Mouse (Mus musculus) layer of hippocampus, adult 18-20 months (tissue): ENCODE measurements at regions not wholly inside any gene's neighbourhood (a gene's known extent, or its start where the extent isn't known, plus 50 kb on each side); places are given as distances from the start of the nearest gene placed in this dataset.
A peak's percentile ranks its signal among the peaks of the same experiment; 100 is the strongest.

Source experiments
- DNase-seq, 2 experiments: peaks; one replicate each; pipeline ENCODE4 v3.0.0; 2022; ENCODE audit warnings: low spot score in 2 of 2

DNA sequence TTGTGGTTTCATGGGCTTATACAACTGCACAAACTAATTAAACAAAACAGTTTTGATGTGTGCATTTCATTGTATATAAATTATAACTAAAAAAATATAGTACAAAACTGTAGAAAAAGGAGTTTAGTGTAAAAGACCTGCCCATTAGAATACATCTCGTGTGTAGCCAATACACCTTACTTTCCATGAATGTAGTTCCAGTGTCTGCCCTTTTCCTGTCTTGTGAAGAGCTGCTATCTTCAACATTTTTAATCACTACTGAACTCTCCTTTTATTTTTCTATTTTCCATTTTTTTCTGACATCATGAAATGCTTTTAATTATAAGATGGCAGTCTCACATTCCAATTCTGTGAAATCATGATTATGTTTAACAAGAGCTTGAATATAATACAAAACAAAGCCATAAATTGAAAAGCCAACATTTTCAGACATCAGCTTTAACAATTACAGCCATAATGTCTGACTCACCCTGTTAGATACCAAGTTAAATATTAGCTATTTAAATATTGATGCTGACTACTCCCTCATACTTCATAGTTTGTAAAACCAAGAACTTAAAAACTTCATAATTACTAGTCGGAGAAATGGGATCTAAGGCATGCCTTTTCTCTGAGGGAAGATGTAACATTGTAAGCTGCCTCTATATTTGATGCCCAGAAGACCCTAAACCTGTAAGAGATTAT is 163.6 kb upstream of the Sema3d start:
- no peak for DNase-seq

DNA sequence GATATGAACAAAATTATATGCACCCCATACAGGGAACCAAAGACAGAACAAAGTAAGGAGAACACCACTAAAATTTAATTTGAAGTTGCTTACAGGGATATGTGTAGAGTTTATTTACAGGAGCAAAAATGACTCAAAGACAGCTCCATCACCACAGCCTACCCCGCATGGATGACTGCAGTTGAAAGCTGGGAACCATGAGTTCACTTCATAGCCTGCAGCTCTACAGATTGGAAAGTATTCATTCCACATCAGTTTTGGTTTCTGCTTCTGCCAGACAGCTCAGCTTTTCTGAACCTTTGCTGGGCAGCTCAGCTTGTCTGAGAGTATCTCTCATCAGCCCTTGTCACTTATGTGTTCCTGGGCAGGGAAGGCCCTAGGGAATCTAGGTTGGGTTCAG is 160.6 kb upstream of the Sema3d start:
- DNase-seq, result no peak

DNA sequence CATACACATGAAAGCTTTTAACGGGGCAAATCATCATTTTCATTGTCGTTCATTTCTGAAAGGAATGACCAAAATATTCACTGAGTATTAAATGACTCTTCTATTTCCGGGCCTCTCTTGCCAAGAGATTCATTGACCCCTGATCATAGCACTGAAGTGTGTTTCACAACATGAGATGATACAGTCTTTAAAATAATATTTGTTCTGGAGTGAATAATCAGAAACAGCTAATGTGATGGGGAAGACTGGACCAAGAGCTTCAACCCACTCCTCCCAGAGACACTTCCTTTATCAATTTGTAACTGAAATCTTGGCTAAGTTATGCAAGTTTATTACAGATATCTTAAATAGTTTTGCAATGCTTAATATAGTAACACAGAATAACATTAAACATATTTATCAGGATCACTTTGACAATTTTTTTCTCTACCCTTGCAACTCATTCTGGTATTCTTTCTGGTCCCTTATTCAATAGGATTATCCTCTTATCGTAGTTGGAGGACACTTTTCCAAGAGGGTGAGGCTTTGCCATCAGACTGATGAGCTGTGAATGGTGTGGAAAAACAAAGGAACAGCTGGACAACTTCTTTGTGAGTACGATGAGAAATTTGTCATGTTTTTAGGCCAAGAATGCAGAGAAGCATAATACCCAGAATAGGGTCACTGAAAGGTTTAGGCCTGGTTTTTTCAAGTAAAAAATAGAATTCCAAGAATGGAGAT is 149.6 kb upstream of the Sema3d start:
- DNase-seq, result no peak

DNA sequence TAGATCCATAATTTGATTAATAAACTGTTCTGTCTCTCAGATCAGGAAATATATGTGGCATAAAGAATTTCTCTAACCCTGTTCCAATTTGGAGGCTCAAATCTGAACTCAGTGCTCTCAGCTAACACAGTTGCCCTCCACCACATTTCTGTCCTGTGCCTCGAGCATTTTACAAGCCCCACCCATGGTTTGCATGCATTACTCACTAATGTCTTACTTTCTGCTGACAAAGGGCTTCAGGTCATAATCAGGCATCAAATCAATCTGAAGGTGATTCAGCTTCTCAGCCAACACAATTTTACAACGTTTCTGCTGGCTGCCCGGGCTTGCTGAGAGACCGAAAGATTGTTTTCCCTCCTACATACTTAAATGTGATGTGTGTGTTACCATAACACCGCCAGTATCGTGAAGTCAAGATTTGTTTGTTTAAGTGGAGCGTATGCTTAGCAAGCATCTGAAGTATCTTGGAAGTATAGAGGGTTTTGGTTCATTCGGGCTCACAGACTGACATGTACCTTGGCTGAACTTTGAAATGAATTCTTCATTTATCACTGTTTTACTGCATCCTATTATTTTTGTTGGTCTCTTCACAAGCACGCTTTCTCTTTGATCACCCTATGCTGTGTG is 139.9 kb upstream of the Sema3d start:
- no peak for DNase-seq

- no peak for DNase-seq
These were observed 89.5 kb upstream of the Sema3d start for GRCm38 (mm10) chr5:12293685-12294084.

DNA sequence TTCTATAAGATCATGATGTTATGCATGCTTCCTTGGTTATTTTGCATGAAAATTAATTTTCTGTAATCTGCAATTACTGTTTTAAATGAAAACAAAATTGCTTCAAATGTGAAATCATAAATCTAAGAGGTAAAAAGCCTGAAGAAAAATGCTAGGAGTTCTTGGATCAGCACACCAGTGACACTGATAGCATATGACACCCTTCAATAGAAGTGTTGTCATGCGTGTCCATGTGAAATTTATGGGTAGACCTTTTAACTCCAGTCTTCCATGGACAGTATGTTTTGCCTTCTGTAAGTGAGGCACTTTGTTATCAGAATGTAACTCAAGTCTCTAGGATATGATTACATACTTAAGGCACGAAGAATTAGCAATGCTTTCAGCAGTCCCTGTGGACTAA is 85.9 kb upstream of the Sema3d start:
- DNase-seq, result no peak

- DNase-seq, result no peak
These were observed 81.1 kb upstream of the Sema3d start for GRCm38 (mm10) chr5:12301833-12302808.

- no peak for DNase-seq
These were observed 73.8 kb upstream of the Sema3d start for GRCm38 (mm10) chr5:12309408-12309807.

GRCm38 (mm10) chr5:12332648-12333305 is 50.4 kb upstream of the Sema3d start:
- DNase-seq, result peak in 1 of 2 experiments; percentile 1
